Mouse (Mus musculus) adrenal gland (tissue): ENCODE results near the gene Glp2r.

ENCODE experiments used
- intact Hi-C: fragments of 180-260 bp; cut with DNase I; formaldehyde crosslinking; loops from one replicate; pipeline ENCODE4 v1.15.1; 2025

The Glp2r gene

GRCm38 (mm10) chr11:67731056-67731455 is 39.9 kb downstream of the Glp2r start:
- intact Hi-C loops, result no loop called here

GRCm38 (mm10) chr11:67728726-67729125 is 42.2 kb downstream of the Glp2r start:
- intact Hi-C loops, result no loop called here

GRCm38 (mm10) chr11:67727095-67727494 is 43.9 kb downstream of the Glp2r start:
- intact Hi-C loops, result no loop called here

DNA sequence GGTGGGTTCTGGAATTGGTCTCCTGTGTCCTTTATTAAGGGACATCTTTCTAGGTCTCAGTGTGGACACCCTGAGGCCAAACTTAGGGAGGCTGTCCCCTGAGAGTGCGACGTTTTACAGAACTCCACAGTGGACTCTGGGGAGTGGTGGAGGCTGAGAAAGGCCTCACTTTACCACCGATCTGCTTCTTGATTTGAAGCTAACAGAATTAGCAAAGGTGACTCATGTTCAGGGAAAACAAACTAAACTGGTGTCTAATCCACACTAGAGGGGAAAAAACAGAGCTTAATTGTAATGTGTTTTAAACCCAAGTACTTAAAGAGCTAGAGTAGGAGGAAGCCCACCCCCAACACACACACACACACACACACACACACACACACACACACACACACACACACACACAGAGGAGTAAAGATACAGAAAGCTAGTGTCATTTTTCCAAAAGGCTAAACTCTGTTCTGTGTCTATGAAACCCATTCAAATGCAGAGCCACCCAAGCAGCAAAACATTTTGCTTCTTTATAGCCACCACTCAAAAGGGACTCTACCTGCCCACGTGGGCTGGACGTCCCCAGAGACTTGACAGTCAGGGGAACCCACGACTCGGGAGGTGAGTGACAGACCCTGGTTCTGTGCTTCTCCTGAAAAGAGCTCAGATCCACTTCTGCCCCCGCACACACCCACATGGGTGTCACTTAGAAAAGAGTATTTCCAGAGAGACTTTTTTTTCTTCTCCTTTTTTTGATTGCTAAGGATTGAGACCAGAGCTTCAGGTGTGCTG is 47.5 kb downstream of the Glp2r start:
- intact Hi-C loops, result no loop called here

DNA sequence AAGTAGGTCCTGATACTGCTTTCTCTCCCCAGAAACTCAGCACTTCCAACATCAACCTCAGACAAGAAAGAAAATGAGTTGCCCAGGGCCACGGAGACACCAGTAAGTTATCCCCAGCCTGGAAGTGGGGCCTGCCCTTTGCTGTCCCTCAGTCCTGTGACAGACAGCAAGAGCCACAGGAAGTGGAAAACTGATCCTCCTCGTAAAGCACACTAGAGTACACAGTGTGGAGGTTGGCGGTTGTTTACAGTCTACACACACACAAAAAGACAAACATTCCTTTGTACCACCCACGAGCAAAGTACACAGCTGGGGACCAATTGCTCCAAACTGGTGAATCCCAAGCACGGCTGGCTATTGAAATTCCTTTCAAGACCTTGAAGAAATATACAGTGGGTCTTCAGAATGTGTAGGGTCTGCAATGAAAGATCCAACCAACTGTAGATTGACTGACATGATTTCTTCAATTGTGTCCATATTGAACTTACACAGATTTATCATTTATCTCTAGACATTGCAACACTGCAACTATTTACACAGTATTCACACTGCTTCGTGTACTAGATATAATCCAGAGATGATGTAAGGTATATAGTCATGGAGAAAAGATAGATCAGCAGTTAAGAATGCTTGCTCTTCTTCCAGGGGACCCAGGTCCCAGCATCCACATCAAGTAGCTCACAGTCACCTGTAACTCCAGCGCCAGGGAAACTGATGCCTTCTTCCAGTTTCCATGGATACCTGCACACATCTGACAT is 48.4 kb downstream of the Glp2r start:
- intact Hi-C loops, result no loop called here

DNA sequence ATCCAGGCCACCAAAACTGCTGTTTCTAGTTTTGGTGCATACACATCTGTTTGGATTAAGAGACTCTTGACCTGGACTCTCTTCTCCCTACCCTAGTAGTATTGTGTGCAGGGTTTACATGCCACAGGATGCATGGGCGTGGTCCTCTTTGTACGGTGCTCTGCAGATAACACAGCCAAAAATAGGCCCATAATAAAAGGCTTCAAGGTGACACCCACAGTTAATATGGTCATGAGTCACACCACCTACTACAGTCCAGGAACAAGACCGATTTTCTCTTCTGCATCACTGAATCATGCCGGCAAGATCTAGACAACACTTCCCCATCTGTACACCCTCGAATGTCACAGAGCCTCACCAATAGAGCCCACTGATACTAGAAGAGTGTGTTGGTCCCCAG is 49.5 kb downstream of the Glp2r start:
- intact Hi-C loops, result no loop called here

GRCm38 (mm10) chr11:67715382-67715781 is 55.6 kb downstream of the Glp2r start:
- intact Hi-C loops, result no loop called here

DNA sequence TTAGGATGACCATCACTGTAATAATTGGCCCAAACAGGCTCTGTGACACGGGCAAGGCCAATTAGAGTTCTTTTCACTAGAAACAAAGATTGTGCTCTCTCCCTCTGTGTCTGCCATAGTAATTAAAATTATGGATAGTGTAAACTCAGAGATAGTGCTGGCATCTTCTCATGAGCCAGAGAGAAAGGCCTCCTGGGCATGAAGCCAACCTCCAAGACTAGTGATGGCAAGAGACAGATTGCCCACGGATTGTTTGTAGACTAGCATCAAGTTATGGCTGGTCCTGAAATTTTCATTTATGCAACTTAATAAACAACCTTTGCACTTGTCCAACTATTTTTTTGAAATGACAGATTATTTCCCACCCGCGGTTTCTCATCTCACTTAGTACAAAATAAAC is 58.0 kb downstream of the Glp2r start:
- intact Hi-C loops, result no loop called here

DNA sequence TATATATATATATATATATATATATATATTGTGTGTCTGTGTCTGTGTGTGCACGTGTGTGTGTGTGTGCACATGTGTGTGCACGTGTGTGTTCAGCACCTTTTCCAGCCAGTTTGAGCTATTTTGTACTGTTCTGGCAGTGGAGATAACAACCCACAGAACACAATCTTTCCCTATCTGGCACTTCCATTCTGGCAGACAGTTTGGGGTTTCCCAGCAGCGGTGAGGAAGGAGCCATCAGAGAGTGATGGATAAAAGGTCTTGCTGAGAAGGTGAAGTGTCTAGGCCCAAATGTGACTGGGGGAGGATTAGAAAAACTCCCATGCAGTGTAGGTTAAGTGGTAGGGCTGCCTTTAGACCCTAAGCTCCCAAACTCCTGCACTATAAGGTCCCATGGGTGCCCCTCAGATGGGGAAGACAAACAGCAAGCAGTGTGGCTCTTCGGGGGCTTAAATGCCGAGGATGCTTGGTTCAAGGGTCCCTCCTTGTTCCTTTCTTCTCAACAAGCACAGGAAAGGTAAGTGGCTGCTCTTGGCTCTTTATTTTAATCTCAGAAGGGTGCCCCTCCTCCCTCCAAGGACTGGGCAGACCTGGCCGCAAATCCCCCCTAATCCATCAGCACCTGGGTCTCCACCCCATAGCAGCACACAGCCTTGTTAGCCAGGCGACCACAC is 76.1 kb downstream of the Glp2r start, which contains the start of gene Rcvrn:
Rcvrn (plus strand) TSS at position 624 of the 674 bp plus-strand sequence.
- intact Hi-C loops, result no loop called here

- intact Hi-C loops, result no loop called here
Measured at GRCm38 (mm10) chr11:67686109-67686508, 84.8 kb downstream of the Glp2r start.

DNA sequence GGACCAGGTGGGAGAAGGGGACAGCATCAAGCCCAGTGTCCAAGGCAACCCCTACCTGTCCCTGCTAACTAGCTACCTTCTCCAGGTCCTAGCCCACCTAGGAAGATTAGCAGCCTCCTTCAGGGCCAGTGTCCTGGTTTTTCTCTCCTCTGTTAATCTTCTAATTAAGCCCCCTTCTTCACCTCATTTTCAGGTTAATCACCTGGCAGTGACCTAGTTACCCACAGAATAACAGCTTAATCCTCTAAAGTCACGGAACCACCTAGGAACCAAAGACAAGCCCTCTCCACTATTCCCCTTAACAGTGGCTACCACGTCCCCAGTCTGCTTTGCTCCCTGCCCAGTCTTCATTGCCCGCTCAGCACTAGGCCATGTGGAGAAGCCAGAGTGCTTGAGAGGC is 89.1 kb downstream of the Glp2r start:
- intact Hi-C loops, result no loop called here

DNA sequence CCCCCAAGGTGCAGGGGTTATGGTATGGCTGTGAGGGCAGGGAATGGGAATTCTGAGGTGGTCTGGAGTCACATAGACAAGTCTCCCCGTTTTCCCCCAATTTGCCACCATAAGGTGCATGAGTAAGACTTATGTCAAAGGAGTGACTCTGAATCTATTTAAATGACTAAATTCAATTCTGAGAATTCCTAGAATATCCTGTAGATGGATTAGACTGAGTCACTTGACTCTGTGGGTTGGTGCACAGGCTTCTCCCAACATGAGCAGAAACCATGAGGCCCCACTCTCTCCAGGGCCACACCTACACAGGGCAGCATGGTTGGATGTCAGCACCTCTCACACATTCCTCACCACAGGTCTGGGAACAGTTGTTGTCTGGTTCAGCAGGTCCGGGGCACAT is 91.0 kb downstream of the Glp2r start:
- intact Hi-C loops, result loop anchor here (5.0 kb wide), 1 partner anchor 568 kb away; no protein-coding TSS in a partner anchor

- intact Hi-C loops, result loop anchor here (5.0 kb wide), 1 partner anchor 567 kb away; no protein-coding TSS in a partner anchor
Measured at GRCm38 (mm10) chr11:67679300-67679699, 91.7 kb downstream of the Glp2r start.

GRCm38 (mm10) chr11:67675562-67676540 is 95.1 kb downstream of the Glp2r start:
- intact Hi-C loops, result loop anchor here (5.0 kb wide), 1 partner anchor 564 kb away; no protein-coding TSS in a partner anchor

DNA sequence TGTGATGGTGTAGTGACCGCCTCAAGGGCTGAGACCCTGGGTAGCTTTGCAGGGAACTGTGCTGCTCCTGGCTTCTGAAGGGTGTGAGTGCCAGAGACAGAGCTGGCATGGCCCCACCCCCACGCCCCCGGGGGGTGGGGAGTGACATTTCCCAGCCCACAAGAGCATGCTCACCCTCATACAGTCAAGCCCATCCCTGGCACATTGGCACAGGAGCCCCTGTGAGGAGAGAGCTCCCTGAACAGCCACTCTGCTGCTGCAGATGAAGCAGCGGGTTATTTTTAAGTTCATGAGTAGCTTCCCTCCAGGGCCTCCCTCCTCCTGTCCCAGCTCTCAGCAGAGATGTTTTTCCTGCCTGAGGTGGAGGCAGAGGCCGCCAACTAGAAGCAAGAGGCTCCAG is 98.8 kb downstream of the Glp2r start:
- intact Hi-C loops, result no loop called here

GRCm38 (mm10) chr11:67670031-67670430 is 100.9 kb downstream of the Glp2r start:
- intact Hi-C loops, result no loop called here

DNA sequence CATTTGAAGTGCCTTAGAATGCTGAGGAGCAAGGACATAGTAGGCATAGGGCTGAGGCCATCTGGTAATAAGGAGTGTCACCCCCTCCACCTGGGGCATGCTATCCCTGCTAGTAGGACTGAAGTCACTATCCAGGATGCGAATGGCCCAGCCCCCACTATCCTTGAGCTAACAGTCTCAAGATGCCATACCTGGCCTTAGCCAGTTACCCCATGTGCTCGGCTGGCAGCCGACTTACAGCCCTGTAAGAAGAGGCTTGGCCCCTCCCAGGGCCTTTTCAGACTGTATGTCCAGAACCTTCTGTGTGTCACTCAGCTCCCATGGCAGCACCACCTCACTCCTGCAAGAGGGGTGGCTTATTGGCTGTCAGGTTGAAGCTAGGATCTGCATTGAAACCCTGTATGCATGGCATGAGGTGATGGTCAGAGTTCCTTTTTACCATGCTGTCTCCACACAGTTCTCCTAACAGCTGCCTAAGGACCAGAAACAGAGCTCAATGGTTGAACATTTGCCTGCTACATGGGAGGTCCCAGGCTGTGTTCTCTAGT is 102.4 kb downstream of the Glp2r start:
- intact Hi-C loops, result no loop called here

- intact Hi-C loops, result no loop called here
Measured at GRCm38 (mm10) chr11:67667531-67668332, 103.2 kb downstream of the Glp2r start.

- intact Hi-C loops, result no loop called here
Measured at GRCm38 (mm10) chr11:67666129-67666528, 104.8 kb downstream of the Glp2r start.
